Mouse (Mus musculus) common myeloid progenitor, adult 5-6 weeks (primary cell): ENCODE data around the gene Kif3a. TPM values are rescaled to one million over a fixed set of nuclear protein-coding genes. Genes with fewer than 3 reads are reported as not detected.

Experiments
- ATAC-seq: replicated peaks from 2 replicates; pipeline ENCODE4 v1.8.0; 2016; ENCODE audit warnings: low read depth, mild to moderate bottlenecking, moderate TSS enrichment, inconsistent platforms; ENCODE audit not compliant: poor library complexity, severe bottlenecking
- total RNA-seq: library from RNA; stranded (forward); fragments of 200-1000, 187-1606 nt; gene quantifications from 2 replicates; pipeline ENCODE4 v1.2.3, GENCODE M21; 2017

Gene Kif3a
- total RNA-seq = 18.9 and 20.0 TPM in 2 replicates

- ATAC-seq = peak; percentile 97
Measured at GRCm38 (mm10) chr11:53567224-53568014, at the start of gene Kif3a. Kif3a (plus strand) TSS chr11:53567379.

GRCm38 (mm10) chr11:53518759-53519158, 48.4 kb upstream of the Kif3a start:
- ATAC-seq = peak; percentile 30

GRCm38 (mm10) chr11:53519207-53520121, 47.7 kb upstream of the Kif3a start, which contains the start of gene Sept8:
Sept8 (plus strand) TSS chr11:53519257.
- peak; percentile 7; the same call in 1 of the 2 replicates for ATAC-seq

- ATAC-seq = peak; percentile 50
Measured at GRCm38 (mm10) chr11:53520122-53520978, 46.8 kb upstream of the Kif3a start.

GRCm38 (mm10) chr11:53521120-53521820, 45.9 kb upstream of the Kif3a start:
- no peak for ATAC-seq

- no peak for ATAC-seq
Measured at GRCm38 (mm10) chr11:53521821-53522131, 45.4 kb upstream of the Kif3a start.

- ATAC-seq = no peak
Measured at GRCm38 (mm10) chr11:53522362-53522761, 44.8 kb upstream of the Kif3a start.

- no peak for ATAC-seq
Measured at GRCm38 (mm10) chr11:53522930-53523329, 44.2 kb upstream of the Kif3a start.

- no peak for ATAC-seq
Measured at GRCm38 (mm10) chr11:53523545-53524405, 43.4 kb upstream of the Kif3a start.

GRCm38 (mm10) chr11:53524905-53525304, 42.3 kb upstream of the Kif3a start:
- ATAC-seq = no peak

GRCm38 (mm10) chr11:53525461-53525860, 41.7 kb upstream of the Kif3a start:
- ATAC-seq = no peak

GRCm38 (mm10) chr11:53528397-53529252, 38.6 kb upstream of the Kif3a start:
- peak; percentile 42 for ATAC-seq

GRCm38 (mm10) chr11:53529253-53529557, 38.0 kb upstream of the Kif3a start:
- no peak for ATAC-seq

- ATAC-seq = no peak
Measured at GRCm38 (mm10) chr11:53530001-53530400, 37.2 kb upstream of the Kif3a start.

GRCm38 (mm10) chr11:53531578-53532230, 35.5 kb upstream of the Kif3a start:
- no peak for ATAC-seq

- ATAC-seq = no peak
Measured at GRCm38 (mm10) chr11:53532231-53532620, 35.0 kb upstream of the Kif3a start.

- no peak for ATAC-seq
Measured at GRCm38 (mm10) chr11:53539002-53539491, 28.1 kb upstream of the Kif3a start.
